Mouse (Mus musculus): ENCODE measurements around the gene Ccl24. TPM values are rescaled to one million over a fixed set of nuclear protein-coding genes. Genes with fewer than 3 reads are reported as not detected.

The Ccl24 gene
- polyA plus RNA-seq, 1 experiment from 2014 or later: 0.43 TPM

DNA sequence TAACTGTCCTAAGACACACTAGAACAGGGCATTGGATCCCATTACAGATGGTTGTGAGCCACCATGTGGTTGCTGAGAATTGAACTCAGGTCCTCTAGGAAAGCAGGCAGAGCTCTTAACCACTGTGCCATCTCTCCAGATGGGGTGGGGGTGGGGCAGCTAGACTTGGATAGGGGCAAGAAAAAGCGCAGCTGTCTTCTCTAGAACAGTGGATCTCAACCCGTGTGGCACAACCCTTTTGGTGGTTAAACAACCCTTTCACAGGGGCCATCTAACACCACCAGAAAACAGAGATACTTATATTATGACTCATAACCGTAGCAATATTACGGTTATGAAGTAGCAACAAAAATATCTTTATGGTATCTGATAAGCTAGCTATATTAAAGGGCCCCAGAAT is 14.9 kb upstream of the Ccl24 start:
- Histone ChIP-seq H3K9me3 (ENCODE audit: control insufficient read depth, low read length) (0 out of 2 replicates have a peak, but pooled peaks cover 4% of the 10 kb centered on the region), H3K4me2 (replicated peaks; ENCODE audit: low read depth, low read length) (no peak overlapping the region), H3K9ac (ENCODE audit: low read depth, low read length) (no peak overlapping the region), H3K4me1 (ENCODE audit: control insufficient read depth, insufficient read depth, low read length) (no peaks in the 10 kb centered on the region), H3K27me3 (ENCODE audit: control insufficient read depth, insufficient read depth, low read length) (no peaks in the 10 kb centered on the region), H3K4me3 (ENCODE audit: low read length) (no peak overlapping the region), H3K36me3 (ENCODE audit: control insufficient read depth, insufficient read depth, low read length) (no peaks in the 10 kb centered on the region), H3K27ac (ENCODE audit: low read depth, low read length) (no peak overlapping the region)
- WGBS: 84% methylated on average over 4 of the region's 4 CpGs
- no peak for ATAC-seq (ENCODE audit: low FRiP score, low TSS enrichment)

DNA sequence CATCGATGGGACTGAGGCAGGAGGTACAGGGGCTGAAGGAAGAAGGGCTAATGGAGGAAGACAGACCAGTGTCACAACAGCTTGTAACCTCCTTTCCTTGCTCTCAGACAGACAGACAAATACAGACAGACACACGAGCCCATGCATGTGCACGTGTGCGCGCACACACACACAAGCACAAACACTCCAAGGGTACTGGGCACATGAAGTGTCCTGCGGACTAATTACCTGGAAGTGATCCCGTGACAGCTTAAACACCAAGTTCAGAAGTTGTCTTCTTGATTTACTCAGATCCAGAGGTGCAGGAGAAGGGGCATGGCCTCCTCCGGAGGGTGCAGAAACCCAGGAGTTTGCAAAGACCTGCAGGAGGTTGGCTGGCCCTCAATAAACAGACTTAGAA is 12.8 kb upstream of the Ccl24 start:
- H3K4me3 ChIP-seq (ENCODE audit: low read length): no peak overlapping the region
- H3K9me3 ChIP-seq (ENCODE audit: control insufficient read depth, low read length): 0 out of 2 replicates have a peak, but pooled peaks cover 4% of the 10 kb centered on the region
- no peaks in the 10 kb centered on the region for H3K36me3 ChIP-seq (ENCODE audit: control insufficient read depth, insufficient read depth, low read length)
- ATAC-seq (ENCODE audit: low FRiP score, low TSS enrichment): no peak
- 72% methylated on average over 8 of the region's 8 CpGs for WGBS
- no peaks in the 10 kb centered on the region for H3K4me1 ChIP-seq (ENCODE audit: control insufficient read depth, insufficient read depth, low read length)
- no peak overlapping the region for H3K9ac ChIP-seq (ENCODE audit: low read depth, low read length)
- no peak overlapping the region for H3K27ac ChIP-seq (ENCODE audit: low read depth, low read length)
- no peaks in the 10 kb centered on the region for H3K27me3 ChIP-seq (ENCODE audit: control insufficient read depth, insufficient read depth, low read length)
- no peak overlapping the region for H3K4me2 ChIP-seq (replicated peaks; ENCODE audit: low read depth, low read length)

DNA sequence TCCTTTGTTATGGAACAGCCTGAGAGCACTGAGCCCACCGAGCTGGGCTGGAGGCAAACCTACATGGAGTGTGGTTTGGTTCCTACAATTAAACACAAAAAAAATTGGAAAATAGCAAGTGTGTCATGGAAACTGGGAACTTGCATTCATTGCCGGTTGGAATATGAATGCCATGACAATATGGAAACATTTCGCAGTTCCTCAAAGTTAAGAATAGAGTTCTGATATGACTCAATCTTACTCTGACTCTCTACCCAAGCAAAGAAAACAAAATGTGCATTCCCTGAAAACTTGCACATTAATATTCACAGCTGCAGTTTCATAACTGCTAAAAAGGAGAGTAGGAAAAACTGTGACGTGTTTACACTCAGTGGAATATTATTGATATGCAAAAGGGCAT is 9.5 kb upstream of the Ccl24 start:
- Histone ChIP-seq H3K9me3 (ENCODE audit: control insufficient read depth, low read length) (no peaks in the 10 kb centered on the region), H3K9ac (ENCODE audit: low read depth, low read length) (no peak overlapping the region), H3K27ac (ENCODE audit: low read depth, low read length) (no peak overlapping the region), H3K27me3 (ENCODE audit: control insufficient read depth, insufficient read depth, low read length) (no peaks in the 10 kb centered on the region), H3K4me3 (ENCODE audit: low read length) (no peak overlapping the region), H3K36me3 (ENCODE audit: control insufficient read depth, insufficient read depth, low read length) (no peaks in the 10 kb centered on the region), H3K4me1 (ENCODE audit: control insufficient read depth, insufficient read depth, low read length) (no peaks in the 10 kb centered on the region), H3K4me2 (replicated peaks; ENCODE audit: low read depth, low read length) (no peak overlapping the region)
- no peak for ATAC-seq (ENCODE audit: low FRiP score, low TSS enrichment)
- WGBS: 88% methylated on average over 4 of the region's 4 CpGs

DNA sequence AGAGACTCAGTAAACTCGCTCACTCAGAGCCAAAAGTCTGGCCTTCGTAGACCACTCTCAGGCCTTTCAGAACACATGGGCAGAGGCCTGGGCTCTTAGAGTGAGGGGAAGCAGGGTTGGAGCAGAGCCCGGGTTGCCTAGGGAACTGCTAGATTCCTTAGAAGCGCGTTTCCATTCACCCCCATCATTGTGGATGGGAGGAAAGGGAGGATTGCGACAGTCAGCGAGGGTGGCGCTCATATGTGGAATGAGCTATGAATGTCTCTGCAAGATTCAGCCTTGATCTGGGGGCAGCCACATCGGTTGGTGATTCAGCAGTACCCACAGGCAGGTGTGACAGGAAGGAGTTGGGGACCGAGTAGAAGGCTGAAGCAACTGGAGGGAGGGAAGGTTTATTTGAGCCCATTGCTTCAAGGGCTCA is 6.5 kb upstream of the Ccl24 start:
- WGBS: 86% methylated on average over 10 of the region's 10 CpGs
- ATAC-seq (ENCODE audit: low FRiP score, low TSS enrichment): no peak

DNA sequence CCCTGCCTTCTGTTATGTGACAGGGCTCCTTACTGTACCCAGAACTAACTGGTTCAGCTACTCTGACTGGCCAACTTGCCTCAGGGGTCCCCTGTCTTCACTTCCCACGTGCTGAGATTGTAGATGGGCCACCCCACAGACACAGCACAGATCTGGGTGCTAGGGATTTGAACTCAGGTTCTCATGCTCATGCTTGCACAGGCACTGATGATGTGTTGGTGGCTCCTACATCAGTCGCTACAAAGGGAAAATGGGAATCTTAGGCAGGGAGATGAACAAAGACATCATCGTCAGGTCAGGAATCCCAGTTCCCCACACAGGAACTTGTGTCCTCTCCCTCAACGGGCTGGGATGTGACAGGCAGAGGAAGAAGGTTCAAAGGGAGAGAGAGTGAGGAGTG is 3.2 kb upstream of the Ccl24 start:
- no peaks in the 10 kb centered on the region for H3K9me3 ChIP-seq (ENCODE audit: control insufficient read depth, low read length)
- 72% methylated on average over 4 of the region's 4 CpGs for WGBS
- H3K4me2 ChIP-seq (replicated peaks; ENCODE audit: low read depth, low read length): no peak overlapping the region
- H3K27ac ChIP-seq (ENCODE audit: low read depth, low read length): no peak overlapping the region
- no peaks in the 10 kb centered on the region for H3K27me3 ChIP-seq (ENCODE audit: control insufficient read depth, insufficient read depth, low read length)
- H3K4me3 ChIP-seq (ENCODE audit: low read length): no peak overlapping the region
- H3K4me1 ChIP-seq (ENCODE audit: control insufficient read depth, insufficient read depth, low read length): no peaks in the 10 kb centered on the region
- no peak overlapping the region for H3K9ac ChIP-seq (ENCODE audit: low read depth, low read length)
- H3K36me3 ChIP-seq (ENCODE audit: control insufficient read depth, insufficient read depth, low read length): no peaks in the 10 kb centered on the region
- ATAC-seq (ENCODE audit: low FRiP score, low TSS enrichment): no peak

More for the DNA sequence above, 6.5 kb upstream of the Ccl24 start:
- H3K4me2 ChIP-seq (replicated peaks; ENCODE audit: low read depth, low read length): no peak overlapping the region
- no peak overlapping the region for H3K9ac ChIP-seq (ENCODE audit: low read depth, low read length)
- H3K9me3 ChIP-seq (ENCODE audit: control insufficient read depth, low read length): no peaks in the 10 kb centered on the region
- H3K36me3 ChIP-seq (ENCODE audit: control insufficient read depth, insufficient read depth, low read length): no peaks in the 10 kb centered on the region
- no peak overlapping the region for H3K27ac ChIP-seq (ENCODE audit: low read depth, low read length)
- H3K27me3 ChIP-seq (ENCODE audit: control insufficient read depth, insufficient read depth, low read length): no peaks in the 10 kb centered on the region
- H3K4me3 ChIP-seq (ENCODE audit: low read length): no peak overlapping the region
- no peaks in the 10 kb centered on the region for H3K4me1 ChIP-seq (ENCODE audit: control insufficient read depth, insufficient read depth, low read length)

DNA sequence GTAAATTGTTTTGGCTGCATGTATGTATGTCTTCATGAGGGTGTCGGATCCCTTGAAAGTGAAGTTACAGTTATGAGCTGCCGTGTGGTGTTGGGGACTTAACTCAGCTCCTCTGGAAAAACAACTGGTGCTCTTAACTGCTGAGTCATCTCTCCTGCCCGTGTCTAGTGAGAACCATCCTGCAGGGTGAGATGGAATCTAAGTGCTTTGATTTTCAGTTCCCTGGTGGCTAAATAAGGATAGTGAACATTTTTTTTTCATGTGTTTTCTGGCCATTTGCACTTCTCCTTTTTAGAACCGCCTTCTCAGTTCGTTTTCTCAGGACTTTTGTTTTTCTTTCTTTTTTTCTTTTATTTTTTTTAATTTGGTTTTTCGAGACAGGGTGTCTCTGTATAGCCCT is 4.2 kb downstream of the Ccl24 start:
- Histone ChIP-seq H3K27me3 (ENCODE audit: control insufficient read depth, insufficient read depth, low read length) (no peaks in the 10 kb centered on the region), H3K4me2 (replicated peaks; ENCODE audit: low read depth, low read length) (no peak overlapping the region), H3K36me3 (ENCODE audit: control insufficient read depth, insufficient read depth, low read length) (no peaks in the 10 kb centered on the region), H3K4me1 (ENCODE audit: control insufficient read depth, insufficient read depth, low read length) (no peaks in the 10 kb centered on the region), H3K9me3 (ENCODE audit: control insufficient read depth, low read length) (no peaks in the 10 kb centered on the region), H3K9ac (ENCODE audit: low read depth, low read length) (no peak overlapping the region), H3K27ac (ENCODE audit: low read depth, low read length) (no peak overlapping the region), H3K4me3 (ENCODE audit: low read length) (no peak overlapping the region)
- 59% methylated on average over 6 of the region's 6 CpGs for WGBS
- ATAC-seq (ENCODE audit: low FRiP score, low TSS enrichment): no peak

DNA sequence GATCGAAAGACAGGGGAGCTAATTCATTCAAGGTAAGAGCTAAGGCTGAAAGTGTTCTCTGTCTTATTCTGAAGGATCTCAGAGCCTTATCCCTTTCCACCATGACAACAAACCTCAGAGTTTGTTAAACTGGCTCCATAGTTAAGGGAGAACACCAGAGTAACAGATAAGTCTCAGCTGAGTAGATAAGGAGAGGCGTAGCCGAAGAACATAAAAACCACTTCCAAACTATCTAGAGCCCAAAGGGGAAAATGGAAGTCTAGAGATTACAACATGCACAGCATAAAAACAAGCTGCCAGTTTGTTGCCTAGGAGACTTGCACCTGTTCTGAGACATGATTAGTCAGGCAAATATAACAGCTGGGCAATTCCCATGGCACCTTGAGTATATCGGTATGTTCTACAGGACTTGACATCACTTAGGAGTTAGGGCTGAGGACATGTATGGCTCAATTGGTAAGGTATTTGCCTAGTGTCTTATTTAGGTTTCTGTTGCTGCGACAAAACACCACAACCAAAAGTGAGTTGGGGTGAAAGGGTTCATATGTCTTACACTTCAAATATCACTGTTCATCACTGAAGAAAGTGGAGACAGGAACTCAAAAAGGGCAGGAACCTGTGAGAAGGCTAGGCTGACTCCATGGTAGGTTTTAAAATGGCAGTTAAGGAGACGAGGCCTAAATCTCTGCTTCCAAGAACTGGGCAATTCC is 5.1 kb downstream of the Ccl24 start:
- H3K36me3 ChIP-seq (ENCODE audit: control insufficient read depth, insufficient read depth, low read length): no peaks in the 10 kb centered on the region
- H3K4me3 ChIP-seq (ENCODE audit: low read length): no peak overlapping the region
- 92% methylated on average over 6 of the region's 6 CpGs for WGBS
- H3K4me2 ChIP-seq (replicated peaks; ENCODE audit: low read depth, low read length): no peak overlapping the region
- no peaks in the 10 kb centered on the region for H3K4me1 ChIP-seq (ENCODE audit: control insufficient read depth, insufficient read depth, low read length)
- no peaks in the 10 kb centered on the region for H3K9me3 ChIP-seq (ENCODE audit: control insufficient read depth, low read length)
- H3K27me3 ChIP-seq (ENCODE audit: control insufficient read depth, insufficient read depth, low read length): no peaks in the 10 kb centered on the region
- ATAC-seq (ENCODE audit: low FRiP score, low TSS enrichment): no peak
- H3K9ac ChIP-seq (ENCODE audit: low read depth, low read length): no peak overlapping the region
- no peak overlapping the region for H3K27ac ChIP-seq (ENCODE audit: low read depth, low read length)

DNA sequence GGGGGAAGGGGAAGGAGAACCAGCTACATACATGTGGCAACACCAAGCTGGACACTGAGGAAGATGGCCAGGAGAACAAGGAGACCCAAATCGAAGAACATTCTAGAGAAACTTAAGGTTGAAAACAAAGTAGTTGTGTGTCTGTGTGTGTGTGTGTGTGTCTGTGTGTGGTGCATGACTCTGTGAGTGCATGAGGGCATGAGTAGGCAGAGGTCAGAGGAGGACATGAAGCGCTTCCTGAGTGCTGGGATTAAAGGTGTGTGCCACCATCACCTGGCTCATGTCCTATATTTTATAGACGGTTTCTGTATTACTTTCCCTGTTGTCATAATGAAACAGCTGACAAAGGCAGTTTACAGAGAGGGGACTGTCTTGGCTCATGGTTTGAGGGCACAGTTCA is 9.4 kb downstream of the Ccl24 start, which contains the start of gene Ccl26:
Gene Ccl26, minus strand, starts transcription at position 101 of the 400 bp plus-strand sequence.
- no peak within 1 kb of the TSS for H3K4me2 ChIP-seq (replicated peaks; ENCODE audit: low read depth, low read length)
- 90% methylated on average over 3 of the region's 3 CpGs for WGBS
- H3K27me3 ChIP-seq (ENCODE audit: control insufficient read depth, insufficient read depth, low read length): no peaks in the 10 kb centered on the region
- H3K4me3 ChIP-seq (ENCODE audit: low read length): no peak within 1 kb of the TSS
- H3K9me3 ChIP-seq (ENCODE audit: control insufficient read depth, low read length): no peaks in the 10 kb centered on the region
- no peaks in the 10 kb centered on the region for H3K36me3 ChIP-seq (ENCODE audit: control insufficient read depth, insufficient read depth, low read length)
- no peaks in the 10 kb centered on the region for H3K4me1 ChIP-seq (ENCODE audit: control insufficient read depth, insufficient read depth, low read length)
- no peak within 1 kb of the TSS for H3K27ac ChIP-seq (ENCODE audit: low read depth, low read length)
- ATAC-seq (ENCODE audit: low FRiP score, low TSS enrichment): no peak
- no peak within 1 kb of the TSS for H3K9ac ChIP-seq (ENCODE audit: low read depth, low read length)

DNA sequence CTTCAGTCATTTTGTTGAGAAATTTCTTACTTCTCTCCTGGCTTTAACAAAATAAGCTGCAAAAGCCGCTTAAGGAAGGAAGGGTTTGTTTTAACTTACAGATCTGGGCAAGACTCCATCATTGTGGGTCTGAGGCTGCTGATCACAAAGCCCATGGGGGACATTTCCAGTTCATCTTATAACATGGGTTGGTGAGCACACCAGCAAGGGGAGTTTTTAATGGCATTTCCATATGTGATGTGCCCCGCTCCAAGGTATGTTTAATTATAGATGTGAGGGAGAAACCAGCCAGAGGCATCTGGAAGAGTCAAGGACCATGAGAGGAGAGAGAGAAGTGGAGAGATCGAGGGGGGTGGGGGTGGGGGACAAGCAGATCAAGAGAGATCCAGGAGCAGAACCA is 15.2 kb downstream of the Ccl24 start:
- no peak for ATAC-seq (ENCODE audit: low FRiP score, low TSS enrichment)
- WGBS: 77% methylated on average over 3 of the region's 3 CpGs
- no peaks in the 10 kb centered on the region for H3K9me3 ChIP-seq (ENCODE audit: control insufficient read depth, low read length)
- H3K27me3 ChIP-seq (ENCODE audit: control insufficient read depth, insufficient read depth, low read length): no peaks in the 10 kb centered on the region
- 0 out of 2 replicates have a peak, but pooled peaks cover 2% of the 10 kb centered on the region for H3K4me1 ChIP-seq (ENCODE audit: control insufficient read depth, insufficient read depth, low read length)
- no peaks in the 10 kb centered on the region for H3K36me3 ChIP-seq (ENCODE audit: control insufficient read depth, insufficient read depth, low read length)
- no peak overlapping the region for H3K27ac ChIP-seq (ENCODE audit: low read depth, low read length)
- no peak overlapping the region for H3K4me2 ChIP-seq (replicated peaks; ENCODE audit: low read depth, low read length)
- H3K4me3 ChIP-seq (ENCODE audit: low read length): no peak overlapping the region
- no peak overlapping the region for H3K9ac ChIP-seq (ENCODE audit: low read depth, low read length)
